ENCODE assay signal across 9 mouse cellular contexts in the genomic region with DNA sequence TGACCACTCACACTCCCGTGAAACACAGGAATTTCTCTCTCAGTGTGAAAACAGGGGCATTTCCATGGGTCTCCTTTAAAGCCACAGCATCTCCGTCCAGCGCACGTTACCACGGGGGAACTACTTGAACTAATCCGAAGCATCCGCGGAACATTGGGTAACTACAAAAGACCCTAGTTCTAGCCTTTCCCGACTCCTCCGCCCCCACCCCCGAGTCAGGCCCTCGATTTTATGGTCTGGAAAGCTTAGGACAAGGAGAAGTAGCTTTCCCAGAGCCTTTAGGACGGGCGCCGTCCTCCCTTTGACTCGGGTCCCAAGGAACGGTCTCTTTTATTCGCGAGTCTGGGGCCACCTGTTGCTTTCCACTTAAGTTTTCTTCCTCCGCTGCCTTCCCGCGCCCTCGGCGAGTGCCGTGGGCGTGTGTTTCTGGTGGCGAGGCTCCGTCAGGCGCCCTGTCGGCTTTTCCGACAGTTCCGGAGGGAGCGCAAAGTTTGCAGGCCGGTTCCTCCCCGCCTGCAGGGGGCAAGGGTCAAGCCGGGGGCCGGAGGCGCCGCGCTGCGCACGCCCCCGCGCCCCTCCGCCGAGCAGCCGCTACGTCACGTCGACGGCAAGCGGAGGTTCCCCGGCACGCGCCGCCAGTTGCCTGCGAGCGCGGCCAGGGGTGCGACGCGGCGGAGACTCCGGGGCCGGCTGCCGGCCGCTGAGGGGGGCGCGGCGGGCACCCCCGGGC. TPM values are rescaled to one million over a fixed set of nuclear protein-coding genes. Genes with fewer than 3 reads are reported as not detected.
DNase-seq lines count a peak whose midpoint lies in the region; ATAC-seq and TF ChIP-seq lines count a peak whose summit lies in the region.
"Had no signal": no experiment of that assay in that cellular context is flagged by ENCODE, and none has a peak within 500 bp of the region (broad histone marks: within the 10 kb centered on the region; RNA-seq: fewer than 3 reads in every experiment).

No protein-coding gene starts in this region.

- WGBS in midbrain, postnatal 0 days, result 19% methylated on average over 45 of the region's 71 CpGs

- no peak overlapping the region for H3K27ac ChIP-seq in midbrain, postnatal 0 days (ENCODE audit: low read depth, low read length)
- H3K27ac ChIP-seq: macrophage had no signal

- peak overlapping the region; percentile 71 for H3K4me3 ChIP-seq in megakaryocyte, embryonic 14.5 days (replicated peaks)
- H3K4me3 ChIP-seq in midbrain, postnatal 0 days (ENCODE audit: low read depth, low read length), result peak overlapping the region; percentile 39

- peaks cover 19% of the 10 kb centered on the region for H3K27me3 ChIP-seq in megakaryocyte, embryonic 14.5 days (replicated peaks)
- H3K27me3 ChIP-seq in midbrain, postnatal 0 days (ENCODE audit: insufficient read depth, low read length), result no peaks in the 10 kb centered on the region

- TF ChIP-seq CTCF in midbrain, postnatal 0 days (IDR thresholded peaks at IDR 0.05), result no peak

- no peak overlapping the region for H3K9ac ChIP-seq in midbrain, postnatal 0 days (replicated peaks; ENCODE audit: low read length, poor library complexity, severe bottlenecking)

- H3K4me2 ChIP-seq in midbrain, postnatal 0 days (ENCODE audit: low read depth, low read length, poor library complexity, severe bottlenecking), result peak overlapping the region; percentile 70

- no peak for ATAC-seq in megakaryocyte, adult 5-6 weeks (ENCODE audit: poor library complexity, severe bottlenecking)
- ATAC-seq in midbrain, postnatal 0 days (ENCODE audit: low FRiP score), result peak; percentile 66
- no peak for ATAC-seq in megakaryocyte-erythroid progenitor cell, adult 5-6 weeks (replicated peaks; ENCODE audit: low FRiP score, low TSS enrichment, poor library complexity, severe bottlenecking)

- H3K9me3 ChIP-seq in megakaryocyte, embryonic 14.5 days, result peaks cover 9% of the 10 kb centered on the region
- H3K9me3 ChIP-seq in midbrain, postnatal 0 days (ENCODE audit: low read length), result no peaks in the 10 kb centered on the region

- H3K4me1 ChIP-seq in megakaryocyte, embryonic 14.5 days, result no peaks in the 10 kb centered on the region
- no peaks in the 10 kb centered on the region for H3K4me1 ChIP-seq in midbrain, postnatal 0 days (ENCODE audit: insufficient read depth, low read length)

- no peaks in the 10 kb centered on the region for H3K36me3 ChIP-seq in megakaryocyte, embryonic 14.5 days (replicated peaks; ENCODE audit: low read length)
- no peaks in the 10 kb centered on the region for H3K36me3 ChIP-seq in midbrain, postnatal 0 days (ENCODE audit: insufficient read depth, low read length)

- DNase-seq in adrenal gland, adult (ENCODE audit: inconsistent age in 2 of 2, low spot score in 1 of 2), result peak; percentile 2 to 22
- no peak for DNase-seq in adrenal gland, postnatal 4 days (ENCODE audit: low spot score in 2 of 2)
- peak; percentile 13 for DNase-seq in kidney, postnatal 10 days
- DNase-seq in midbrain, postnatal 0 days (ENCODE audit: low spot score), result no peak
- no peak for DNase-seq in lung, adult 18-20 months

RNA-seq across cellular contexts. Expression of a gene that starts 3.3 kb away (rescaled TPM):
- total RNA-seq in adrenal gland, postnatal 4 days (2021), result 1 to 10 TPM; 5.2 to 7.3 TPM
- not detected in 2 replicates for polyA plus RNA-seq in megakaryocyte, embryonic 14.5 days (2012; ENCODE audit: insufficient read depth, low replicate concordance)
- not detected in 2 replicates for total RNA-seq in megakaryocyte, adult 5-6 weeks (2015)
- not detected in 2 replicates for total RNA-seq in megakaryocyte, adult 5-6 weeks (2017)
- 0.66 and 1.1 TPM in 2 replicates for total RNA-seq in midbrain, postnatal 0 days (2014; rRNA removed)
- polyA plus RNA-seq in midbrain, postnatal 0 days (2015; fragmentation: Nextera tagmentation; extraction: Ambion mirVana), result 0.18 and 0.62 TPM in 2 replicates
- total RNA-seq in megakaryocyte-erythroid progenitor cell, adult 5-6 weeks (2014; fragmentation: Nextera tagmentation), result not detected in 2 replicates
- not detected in 2 replicates for total RNA-seq in megakaryocyte-erythroid progenitor cell, adult 5-6 weeks (2017)
- polyA plus RNA-seq: macrophage had no signal

Comparison
In these comparisons a context has a peak if more than half of its experiments do, and no peak if none do; other contexts are left out.
1. DNase-seq: peak in adrenal gland, adult (2 of 2) and kidney, postnatal 10 days (single experiment); none in adrenal gland, postnatal 4 days (0 of 2), midbrain, postnatal 0 days (single experiment) and lung, adult 18-20 months (0 of 2).